Mouse (Mus musculus) midbrain, embryonic 14.5 days (tissue): ENCODE results near the gene C2cd2l. TPM values are rescaled to one million over a fixed set of nuclear protein-coding genes. Genes with fewer than 3 reads are reported as not detected.
"Not testable (repeated sequence)": the region's sequence is repeated elsewhere in the genome, so short reads cannot be mapped to it uniquely, and the experiment has no call there.

Experiments used
- ATAC-seq: fragments of 200-750 bp; cut with Nextera tagmentation; 2 replicates; pipeline ENCODE4 v1.8.0; 2017; ENCODE audit warnings: moderate number of reproducible peaks, moderate library complexity; ENCODE audit not compliant: low FRiP score, low TSS enrichment
- DNase-seq: peaks from one replicate; pipeline ENCODE4 v3.0.0-alpha.2; 2015
- H3K27ac ChIP-seq: fragments of 300-500 bp; sonication (generic); replicated peaks from 2 replicates; pipeline ENCODE4 v1.5.1; 2014; ENCODE audit warnings: mild to moderate bottlenecking, low read depth, low read length, moderate library complexity
- H3K27me3 ChIP-seq: fragments of 300-500 bp; sonication (generic); 2 replicates; pipeline ENCODE4 v1.6.1; 2014; ENCODE audit warnings: low read length, control low read depth, mixed read lengths; ENCODE audit not compliant: control insufficient read depth, insufficient read depth
- H3K36me3 ChIP-seq: fragments of 300-500 bp; sonication (generic); 2 replicates; pipeline ENCODE4 v1.6.1; 2014; ENCODE audit warnings: low read length, control low read depth; ENCODE audit not compliant: control insufficient read depth, insufficient read depth
- H3K4me1 ChIP-seq: fragments of 300-500 bp; sonication (generic); 2 replicates; pipeline ENCODE4 v1.6.1; 2014; ENCODE audit warnings: mild to moderate bottlenecking, antibody characterized with exemption, low read length, control low read depth; ENCODE audit not compliant: control insufficient read depth, insufficient read depth
- H3K4me2 ChIP-seq: fragments of 300-500 bp; sonication (generic); 2 replicates; pipeline ENCODE4 v1.6.1; 2014; ENCODE audit warnings: mild to moderate bottlenecking, low read length, moderate library complexity
- H3K4me3 ChIP-seq: fragments of 300-500 bp; sonication (generic); replicated peaks from 2 replicates; pipeline ENCODE4 v1.5.1; 2014; ENCODE audit warnings: low read depth, low read length
- H3K9ac ChIP-seq: fragments of 300-500 bp; sonication (generic); replicated peaks from 2 replicates; pipeline ENCODE4 v1.6.1; 2014; ENCODE audit warnings: mild to moderate bottlenecking, low read length, moderate library complexity
- H3K9me3 ChIP-seq: fragments of 300-500 bp; sonication (generic); 2 replicates; pipeline ENCODE4 v1.6.1; 2016; ENCODE audit warnings: low read length, control low read depth, mixed read lengths; ENCODE audit not compliant: control insufficient read depth
- WGBS: fragments of 180-500 bp; shearing (Covaris S2); extraction: QIAGEN DNeasy Blood & Tissue Kit; methylation state at CpG from one replicate; pipeline ENCODE4 v1.1.7; 2014; 5-methylcytosine and 5-hydroxymethylcytosine counted together
- polyA plus RNA-seq: library from polyadenylated mRNA; unstranded; fragments of >200 nt; fragmentation: Nextera tagmentation; extraction: Ambion mirVana; gene quantifications from 2 replicates; pipeline ENCODE4 v1.2.1, GENCODE M21; 2014

The C2cd2l gene
- polyA plus RNA-seq, 1 experiment from 2014 or later, result 25.2 TPM

DNA sequence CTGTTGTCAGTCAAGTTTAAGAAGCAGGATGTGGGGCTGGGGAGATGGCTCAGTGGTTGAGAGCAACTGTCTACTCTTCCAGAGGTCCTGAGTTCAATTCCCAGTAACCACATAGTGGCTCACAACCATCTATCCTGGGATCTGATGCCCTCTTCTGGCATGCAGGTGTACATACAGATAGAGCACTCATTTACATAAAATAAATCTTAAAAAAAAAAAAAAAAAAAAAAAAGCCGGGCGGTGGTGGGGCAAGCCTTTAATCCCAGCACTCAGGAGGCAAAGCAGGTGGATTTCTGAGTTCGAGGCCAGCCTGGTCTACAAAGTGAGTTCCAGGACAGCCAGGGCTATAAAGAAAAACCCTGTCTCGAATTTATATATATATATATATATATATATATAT lies 3.6 kb upstream of the C2cd2l start:
- not testable (repeated sequence) for H3K9me3 ChIP-seq, H3K4me2 ChIP-seq, H3K36me3 ChIP-seq, H3K9ac ChIP-seq, ATAC-seq, H3K4me3 ChIP-seq, H3K27ac ChIP-seq, DNase-seq, H3K27me3 ChIP-seq
- 72% methylated on average over 4 of the region's 4 CpGs for WGBS
- peaks cover 28% of the 10 kb centered on the region for H3K4me1 ChIP-seq

GRCm38 (mm10) chr9:44320799-44321133 lies 681 bp upstream of the C2cd2l start:
- peak overlapping the region; percentile 94 for H3K4me3 ChIP-seq
- no peak for ATAC-seq
- no peaks in the 10 kb centered on the region for H3K27me3 ChIP-seq
- peak overlapping the region; percentile 87 for H3K4me2 ChIP-seq
- peaks cover 7% of the 10 kb centered on the region for H3K36me3 ChIP-seq
- peak overlapping the region; percentile 80 for H3K27ac ChIP-seq
- 12% methylated on average over 6 of the region's 6 CpGs for WGBS
- H3K4me1 ChIP-seq, result peaks cover 33% of the 10 kb centered on the region
- no peaks in the 10 kb centered on the region for H3K9me3 ChIP-seq
- H3K9ac ChIP-seq, result peak overlapping the region; percentile 92; the same call in 1 of the 2 replicates
- peak; percentile 31 for DNase-seq

- peak overlapping the region; percentile 87 for H3K4me2 ChIP-seq
- no peaks in the 10 kb centered on the region for H3K9me3 ChIP-seq
- peaks cover 22% of the 10 kb centered on the region for H3K36me3 ChIP-seq
- ATAC-seq (no peak; the same call in 1 of the 2 replicates), DNase-seq (peak; percentile 25)
- WGBS, result 2% methylated on average over 37 of the region's 37 CpGs
- H3K9ac ChIP-seq, result peak overlapping the region; percentile 92
- peak overlapping the region; percentile 94 for H3K4me3 ChIP-seq
- peaks cover 33% of the 10 kb centered on the region for H3K4me1 ChIP-seq
- H3K27ac ChIP-seq, result peak overlapping the region; percentile 80
- no peaks in the 10 kb centered on the region for H3K27me3 ChIP-seq
These were observed 789 bp downstream of the C2cd2l start for GRCm38 (mm10) chr9:44319105-44319886.

DNA sequence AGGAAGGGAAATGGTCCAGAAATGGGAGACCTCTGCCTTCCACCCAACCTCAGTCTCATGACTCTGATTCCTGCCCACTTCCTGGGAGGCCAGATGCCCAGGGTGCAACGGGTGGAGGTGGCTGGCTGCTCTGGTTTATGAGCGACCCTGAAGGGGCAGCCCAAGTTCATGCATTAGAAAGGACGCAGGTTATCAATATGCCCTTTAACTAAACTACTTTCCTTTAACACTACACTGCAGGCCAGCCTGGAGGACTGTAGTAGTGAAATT lies 1.3 kb downstream of the C2cd2l start:
- WGBS, result 33% methylated on average over 3 of the region's 3 CpGs
- ATAC-seq, result no peak
- H3K4me1 ChIP-seq, result peaks cover 33% of the 10 kb centered on the region
- peaks cover 27% of the 10 kb centered on the region for H3K36me3 ChIP-seq
- no peak for DNase-seq
- H3K9me3 ChIP-seq, result no peaks in the 10 kb centered on the region
- peak overlapping the region; percentile 87 for H3K4me2 ChIP-seq
- no peak overlapping the region for H3K27ac ChIP-seq
- peak overlapping the region; percentile 92 for H3K9ac ChIP-seq
- H3K4me3 ChIP-seq, result peak overlapping the region; percentile 94
- no peaks in the 10 kb centered on the region for H3K27me3 ChIP-seq

- peaks cover 32% of the 10 kb centered on the region for H3K36me3 ChIP-seq
- no peak for DNase-seq
- peaks cover 33% of the 10 kb centered on the region for H3K4me1 ChIP-seq
- 39% methylated on average over 5 of the region's 5 CpGs for WGBS
- H3K9ac ChIP-seq, result peak overlapping the region; percentile 92; the same call in 1 of the 2 replicates
- H3K27ac ChIP-seq, result no peak overlapping the region
- ATAC-seq, result no peak
- peak overlapping the region; percentile 94; the same call in 1 of the 2 replicates for H3K4me3 ChIP-seq
- peak overlapping the region; percentile 87 for H3K4me2 ChIP-seq
- H3K27me3 ChIP-seq, result no peaks in the 10 kb centered on the region
- H3K9me3 ChIP-seq, result no peaks in the 10 kb centered on the region
These were observed 1.8 kb downstream of the C2cd2l start for GRCm38 (mm10) chr9:44318076-44318825.

DNA sequence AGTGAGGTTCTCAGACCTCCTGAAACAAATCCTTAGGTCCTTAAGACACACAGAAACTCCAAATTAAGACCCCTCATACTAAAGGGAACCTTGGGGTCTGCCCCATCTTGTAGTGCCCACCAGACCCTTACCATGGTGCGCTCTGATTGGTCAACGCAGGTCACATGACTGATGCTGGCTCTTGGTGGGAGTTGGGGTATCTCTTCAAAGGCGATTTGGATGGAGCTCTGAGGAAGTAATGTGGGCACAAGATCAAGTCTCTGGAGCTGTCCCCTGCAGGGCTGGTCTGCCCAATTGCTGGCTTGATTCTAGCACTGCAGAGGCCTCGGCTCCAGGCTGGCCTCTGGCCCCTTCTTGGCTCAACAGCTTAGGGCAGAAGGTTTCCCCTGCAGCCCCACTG lies 2.6 kb downstream of the C2cd2l start:
- no peak for ATAC-seq
- Histone ChIP-seq H3K4me3 (no peak overlapping the region), H3K27ac (no peak overlapping the region), H3K36me3 (peaks cover 40% of the 10 kb centered on the region), H3K9me3 (no peaks in the 10 kb centered on the region), H3K9ac (no peak overlapping the region), H3K27me3 (no peaks in the 10 kb centered on the region), H3K4me1 (peaks cover 33% of the 10 kb centered on the region), H3K4me2 (peak overlapping the region; percentile 87)
- DNase-seq, result no peak
- WGBS, result 58% methylated on average over 4 of the region's 4 CpGs

- H3K27me3 ChIP-seq, result no peaks in the 10 kb centered on the region
- H3K4me3 ChIP-seq, result no peak overlapping the region
- H3K27ac ChIP-seq, result no peak overlapping the region
- H3K36me3 ChIP-seq, result peaks cover 55% of the 10 kb centered on the region
- no peak overlapping the region for H3K4me2 ChIP-seq
- H3K9ac ChIP-seq, result no peak overlapping the region
- H3K4me1 ChIP-seq, result peaks cover 24% of the 10 kb centered on the region
- WGBS, result 93% methylated on average over 18 of the region's 18 CpGs
- ATAC-seq (no peak), DNase-seq (no peak)
- H3K9me3 ChIP-seq, result no peaks in the 10 kb centered on the region
These were observed 5.2 kb downstream of the C2cd2l start for GRCm38 (mm10) chr9:44314910-44315309.

DNA sequence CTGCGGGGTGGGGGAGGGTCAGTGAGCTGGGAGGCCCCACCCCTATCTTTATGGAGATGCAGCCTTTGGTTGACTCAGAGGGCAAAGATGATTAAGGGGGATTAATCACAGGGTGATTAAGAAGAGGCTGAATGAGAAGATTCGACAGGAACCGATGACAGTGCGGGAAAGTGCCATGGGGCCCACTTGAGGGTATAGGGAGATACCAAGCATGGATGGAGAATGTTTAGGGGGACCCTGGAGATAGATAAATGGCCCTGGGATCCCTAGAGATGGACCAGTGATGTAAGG lies 5.9 kb downstream of the C2cd2l start:
- no peak overlapping the region for H3K4me2 ChIP-seq
- H3K36me3 ChIP-seq, result peaks cover 55% of the 10 kb centered on the region
- no peaks in the 10 kb centered on the region for H3K9me3 ChIP-seq
- H3K27ac ChIP-seq, result no peak overlapping the region
- no peak overlapping the region for H3K4me3 ChIP-seq
- ATAC-seq, result no peak
- WGBS, result 57% methylated on average over 4 of the region's 4 CpGs
- no peak overlapping the region for H3K9ac ChIP-seq
- peaks cover 23% of the 10 kb centered on the region for H3K4me1 ChIP-seq
- H3K27me3 ChIP-seq, result no peaks in the 10 kb centered on the region
- no peak for DNase-seq
